In the genomic region with DNA sequence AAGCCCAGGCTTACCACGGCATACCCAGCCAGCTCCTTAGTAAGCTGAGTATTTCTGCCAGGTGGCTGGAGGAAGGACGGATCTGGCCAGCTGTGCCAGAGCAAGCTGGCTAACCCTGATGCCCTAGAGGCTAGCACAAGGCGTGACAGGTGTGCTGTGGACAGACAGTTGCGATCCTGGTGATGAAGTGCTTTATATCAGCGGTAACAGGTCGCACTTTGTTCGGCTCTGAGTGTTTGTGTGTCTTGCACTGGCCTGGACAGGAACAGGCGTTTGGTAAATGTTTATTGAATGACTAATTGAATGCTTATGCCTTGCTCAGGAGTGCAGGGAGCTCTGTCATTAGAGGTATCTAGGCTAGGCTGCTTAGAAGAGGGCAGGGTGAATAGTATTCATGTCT, we compare ENCODE assay signal across 14 mouse cellular contexts. TPM values are rescaled to one million over a fixed set of nuclear protein-coding genes. Genes with fewer than 3 reads are reported as not detected.
A peak's percentile ranks its signal among the peaks of the same experiment; 100 is the strongest.
DNase-seq lines count a peak whose midpoint lies in the region; ATAC-seq and TF ChIP-seq lines count a peak whose summit lies in the region.
"Had no signal": no experiment of that assay in that cellular context is flagged by ENCODE, and none has a peak within 500 bp of the region (broad histone marks: within the 10 kb centered on the region; RNA-seq: fewer than 3 reads in every experiment).

No protein-coding gene starts in this region.

- no peaks in the 10 kb centered on the region for H3K79me2 ChIP-seq in heart, adult 2 months (replicated peaks; ENCODE audit: control insufficient read depth, insufficient read depth, low read length)

- no peak overlapping the region for H3K27ac ChIP-seq in heart, adult 2 months
- no peak overlapping the region for H3K27ac ChIP-seq in heart, embryonic 11.5 days (ENCODE audit: low read depth, low read length)
- no peak overlapping the region for H3K27ac ChIP-seq in embryonic facial prominence, embryonic 14.5 days (replicated peaks; ENCODE audit: low read depth, low read length)
- H3K27ac ChIP-seq in hindbrain, embryonic 12.5 days: no peak overlapping the region

- no peak overlapping the region for H3K4me2 ChIP-seq in heart, embryonic 11.5 days
- H3K4me2 ChIP-seq in embryonic facial prominence, embryonic 14.5 days (ENCODE audit: low read depth, low read length): no peak overlapping the region
- no peak overlapping the region for H3K4me2 ChIP-seq in hindbrain, embryonic 12.5 days (replicated peaks)
- H3K4me2 ChIP-seq: heart, embryonic 12.5 days had no signal

- intact Hi-C loops in heart, adult 2 months (cut with DNase I): loop anchor here (2.0 kb wide), 1 partner anchor 16 kb away; a partner anchor contains a TSS

- H3K9ac ChIP-seq in heart, adult 2 months (ENCODE audit: low read depth, low read length): no peak overlapping the region
- no peak overlapping the region for H3K9ac ChIP-seq in heart, embryonic 11.5 days (ENCODE audit: low read depth, low read length)
- no peak overlapping the region for H3K9ac ChIP-seq in embryonic facial prominence, embryonic 14.5 days (ENCODE audit: low read depth, low read length)
- no peak overlapping the region for H3K9ac ChIP-seq in hindbrain, embryonic 12.5 days
- H3K9ac ChIP-seq: heart, embryonic 12.5 days had no signal

- TF ChIP-seq EP300 in heart, adult 2 months (IDR thresholded peaks at IDR 0.05; ENCODE audit: insufficient read depth, low read depth, low read length): peak; percentile 65; the same call in 1 of the 2 replicates

- DNase-seq in heart, adult 2 months: no peak
- DNase-seq in 3T3-L1 (ENCODE audit: low read depth, low spot score): peak; percentile 52
- DNase-seq in embryonic facial prominence, embryonic 14.5 days (ENCODE audit: low spot score): peak; percentile 63
- DNase-seq in kidney, postnatal 36 days: peak; percentile 46 to 52
- DNase-seq in adrenal gland, adult 18-20 months (ENCODE audit: low spot score in 2 of 2): no peak
- DNase-seq in right cerebral cortex, adult 18-20 months: no peak
- DNase-seq: cerebellum, adult 8-10 months; heart, postnatal 4 days; thymus, postnatal 14 days had no signal

- H3K36me3 ChIP-seq in heart, adult 2 months (ENCODE audit: control insufficient read depth, insufficient read depth, low read length): peaks cover 21% of the 10 kb centered on the region
- no peaks in the 10 kb centered on the region for H3K36me3 ChIP-seq in heart, embryonic 11.5 days (ENCODE audit: control insufficient read depth, insufficient read depth, low read length)
- no peaks in the 10 kb centered on the region for H3K36me3 ChIP-seq in embryonic facial prominence, embryonic 14.5 days (ENCODE audit: control insufficient read depth, insufficient read depth, low read length)
- H3K36me3 ChIP-seq in hindbrain, embryonic 12.5 days: no peaks in the 10 kb centered on the region
- H3K36me3 ChIP-seq: heart, embryonic 12.5 days had no signal

- H3K9me3 ChIP-seq in heart, embryonic 11.5 days (replicated peaks; ENCODE audit: control insufficient read depth, low read length): no peaks in the 10 kb centered on the region
- no peaks in the 10 kb centered on the region for H3K9me3 ChIP-seq in embryonic facial prominence, embryonic 14.5 days (ENCODE audit: control insufficient read depth, low read length)
- H3K9me3 ChIP-seq in hindbrain, embryonic 12.5 days (replicated peaks): no peaks in the 10 kb centered on the region
- H3K9me3 ChIP-seq: heart, embryonic 12.5 days had no signal

- 49% methylated on average over 8 of the region's 8 CpGs for WGBS in heart, adult 2 months
- WGBS in heart, embryonic 11.5 days (ENCODE audit: insufficient replicate concordance): 61% methylated on average over 8 of the region's 8 CpGs
- 42% methylated on average over 8 of the region's 8 CpGs for WGBS in embryonic facial prominence, embryonic 14.5 days
- WGBS in hindbrain, embryonic 12.5 days: 75% methylated on average over 8 of the region's 8 CpGs

- peaks cover 34% of the 10 kb centered on the region for H3K4me1 ChIP-seq in heart, adult 2 months (ENCODE audit: control insufficient read depth, insufficient read depth, low read length)
- peaks cover 12% of the 10 kb centered on the region for H3K4me1 ChIP-seq in heart, embryonic 11.5 days (ENCODE audit: control insufficient read depth, insufficient read depth, low read length)
- peaks cover 34% of the 10 kb centered on the region for H3K4me1 ChIP-seq in embryonic facial prominence, embryonic 14.5 days (ENCODE audit: control insufficient read depth, insufficient read depth, low read length)
- H3K4me1 ChIP-seq in hindbrain, embryonic 12.5 days: peaks cover 5% of the 10 kb centered on the region; the same call in 1 of the 2 replicates

- H3K4me3 ChIP-seq in heart, adult 2 months: no peak overlapping the region
- no peak overlapping the region for H3K4me3 ChIP-seq in heart, embryonic 11.5 days (ENCODE audit: low read depth, low read length)
- no peak overlapping the region for H3K4me3 ChIP-seq in embryonic facial prominence, embryonic 14.5 days (ENCODE audit: low read depth, low read length)
- H3K4me3 ChIP-seq in hindbrain, embryonic 12.5 days: no peak overlapping the region
- H3K4me3 ChIP-seq: heart, embryonic 12.5 days had no signal

- ATAC-seq in heart, embryonic 11.5 days (replicated peaks; ENCODE audit: insufficient number of reproducible peaks, low FRiP score, low TSS enrichment): no peak
- ATAC-seq in embryonic facial prominence, embryonic 14.5 days (ENCODE audit: low read depth): no peak; the same call in 1 of the 2 replicates
- ATAC-seq in hindbrain, embryonic 12.5 days (ENCODE audit: low FRiP score): no peak
- ATAC-seq: activated CD4-positive, CD25-positive, alpha-beta regulatory T cell, adult 4 months; CD4-positive, CD25-positive, alpha-beta regulatory T cell, adult 4 months had no signal

- no peak for TF ChIP-seq POLR2A in heart, adult 2 months (IDR thresholded peaks at IDR 0.05; ENCODE audit: insufficient read depth, low read depth, low read length)

- TF ChIP-seq CTCF in heart, adult 2 months (IDR thresholded peaks at IDR 0.05): no peak

- no peaks in the 10 kb centered on the region for H3K27me3 ChIP-seq in heart, adult 2 months (ENCODE audit: control insufficient read depth, insufficient read depth, low read length)
- H3K27me3 ChIP-seq in heart, embryonic 11.5 days (ENCODE audit: control insufficient read depth, insufficient read depth, low read length): no peaks in the 10 kb centered on the region
- no peaks in the 10 kb centered on the region for H3K27me3 ChIP-seq in embryonic facial prominence, embryonic 14.5 days (replicated peaks; ENCODE audit: control insufficient read depth, insufficient read depth, low read length)
- no peaks in the 10 kb centered on the region for H3K27me3 ChIP-seq in hindbrain, embryonic 12.5 days

RNA-seq across cellular contexts. Expression of a gene that starts 17.0 kb away (rescaled TPM):
- 10 to 100 TPM; 38.9 to 43.6 TPM for total RNA-seq in heart, adult 2 months (2021)
- polyA plus RNA-seq in heart, adult 2 months (2012; rRNA removed): 29.9 and 40.4 TPM in 2 replicates
- 6.0 and 8.9 TPM in 2 replicates for polyA plus RNA-seq in heart, embryonic 11.5 days (2014; fragmentation: Nextera tagmentation; extraction: Ambion mirVana)
- 7.0 and 7.8 TPM in 2 replicates for polyA plus RNA-seq in embryonic facial prominence, embryonic 14.5 days (2014; fragmentation: Nextera tagmentation; extraction: Ambion mirVana)
- polyA plus RNA-seq in hindbrain, embryonic 12.5 days (2016; fragmentation: Nextera tagmentation; extraction: Ambion mirVana): 4.0 TPM in 2 replicates
- 10 to 100 TPM; 18.8 to 22.6 TPM for total RNA-seq in adrenal gland, adult 18-20 months (2021)

RNA-seq across cellular contexts. Expression of a gene that starts 59.3 kb away (rescaled TPM):
- 10 to 100 TPM; 33.2 to 36.4 TPM for total RNA-seq in heart, adult 2 months (2021)
- 19.4 and 44.3 TPM in 2 replicates for polyA plus RNA-seq in heart, adult 2 months (2012; rRNA removed)
- polyA plus RNA-seq in heart, embryonic 11.5 days (2014; fragmentation: Nextera tagmentation; extraction: Ambion mirVana): 34.1 and 35.5 TPM in 2 replicates
- polyA plus RNA-seq in embryonic facial prominence, embryonic 14.5 days (2014; fragmentation: Nextera tagmentation; extraction: Ambion mirVana): 30.1 and 30.2 TPM in 2 replicates
- polyA plus RNA-seq in hindbrain, embryonic 12.5 days (2016; fragmentation: Nextera tagmentation; extraction: Ambion mirVana): 25.7 and 27.7 TPM in 2 replicates
- total RNA-seq in adrenal gland, adult 18-20 months (2021): 10 to 100 TPM; 51.6 to 79.2 TPM

Comparison
In these comparisons a context has a peak if more than half of its experiments do, and no peak if none do; other contexts are left out.
1. DNase-seq: peak in 3T3-L1 (single experiment), embryonic facial prominence, embryonic 14.5 days (single experiment) and kidney, postnatal 36 days (2 of 2); none in heart, adult 2 months (0 of 2), adrenal gland, adult 18-20 months (0 of 2) and right cerebral cortex, adult 18-20 months (single experiment).